Mouse (Mus musculus): ENCODE measurements around the gene Extl1.

Extl1 gene

DNA sequence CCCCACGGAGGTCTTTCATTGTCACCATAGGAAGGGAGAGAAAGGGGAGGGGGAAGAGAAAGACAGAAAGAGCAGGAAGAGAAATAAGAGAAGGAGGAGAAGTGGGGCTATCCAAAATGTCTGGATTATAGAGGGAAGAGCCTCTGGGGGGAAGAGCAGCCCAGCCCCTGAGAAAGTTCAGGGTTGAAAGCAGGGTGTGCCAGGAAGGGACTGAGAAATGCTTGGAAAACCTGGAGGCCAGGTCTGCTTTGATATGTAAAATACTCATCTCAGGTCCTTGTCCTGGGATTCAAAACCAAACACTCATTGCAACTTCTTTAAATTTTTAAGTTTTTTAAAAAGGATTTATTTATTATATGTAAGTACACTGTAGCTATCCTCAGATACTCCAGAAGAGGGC lies 8.0 kb upstream of the Extl1 start:
- no peak for DNase-seq (ENCODE audit: low spot score)

DNA sequence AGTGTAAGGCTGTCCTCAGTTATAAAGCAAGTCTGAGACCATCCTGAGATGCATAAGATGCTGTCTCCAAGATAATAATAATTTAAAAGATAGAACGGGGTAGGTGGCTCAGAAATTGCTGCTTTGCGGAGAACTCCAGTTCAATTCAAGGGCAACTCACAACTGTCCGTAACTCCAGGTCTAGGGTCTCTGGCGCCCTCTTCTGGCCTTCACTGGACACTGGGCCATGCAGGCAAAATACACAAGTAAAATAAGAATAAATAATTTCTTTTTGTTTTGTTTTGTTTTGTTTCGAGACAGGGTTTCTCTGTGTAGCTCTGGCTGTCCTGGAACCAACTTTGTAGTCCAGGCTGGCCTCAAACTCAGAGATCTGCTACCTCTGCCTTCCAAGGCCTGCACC lies 4.7 kb upstream of the Extl1 start:
- no peak for DNase-seq (ENCODE audit: low spot score)

DNA sequence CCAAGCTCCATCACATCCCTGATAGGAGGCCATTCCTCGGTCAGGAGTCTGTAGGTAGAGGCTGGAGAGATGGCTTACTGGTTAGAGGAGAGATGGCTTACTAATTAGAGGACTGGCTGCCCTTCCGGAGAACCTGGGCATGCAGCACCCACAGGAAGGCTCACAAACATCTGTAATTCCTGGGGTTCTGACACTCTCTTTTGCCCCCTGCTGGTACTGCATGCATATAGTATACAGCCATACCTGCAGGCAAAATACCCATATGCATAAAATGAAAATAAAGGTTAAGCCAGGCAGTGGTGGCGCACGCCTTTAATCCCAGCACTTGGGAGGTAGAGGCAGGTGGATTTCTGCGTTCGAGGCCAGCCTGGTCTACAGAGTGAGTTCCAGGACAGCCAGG lies 3.6 kb upstream of the Extl1 start:
- DNase-seq (ENCODE audit: low spot score): no peak

DNA sequence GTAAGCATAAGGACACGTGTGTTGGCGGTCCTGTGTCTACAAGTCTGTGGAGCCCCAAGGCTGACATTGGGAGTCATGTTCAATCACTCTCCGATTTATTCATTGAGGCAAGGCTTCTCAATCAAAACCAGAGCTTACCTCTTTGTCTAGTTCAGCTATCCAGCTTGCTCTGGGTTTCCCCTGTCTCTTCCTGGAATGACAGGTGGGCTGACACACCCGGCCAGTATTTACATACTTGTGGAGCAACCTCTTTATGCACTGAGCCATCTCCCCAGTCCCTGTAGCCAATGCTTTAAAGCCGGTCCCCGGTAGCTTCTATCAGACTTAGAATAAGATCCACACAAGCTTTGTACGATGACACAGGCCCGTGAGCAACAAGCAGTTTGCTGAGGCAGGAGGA lies 4.1 kb downstream of the Extl1 start:
- DNase-seq (ENCODE audit: low spot score): no peak

DNA sequence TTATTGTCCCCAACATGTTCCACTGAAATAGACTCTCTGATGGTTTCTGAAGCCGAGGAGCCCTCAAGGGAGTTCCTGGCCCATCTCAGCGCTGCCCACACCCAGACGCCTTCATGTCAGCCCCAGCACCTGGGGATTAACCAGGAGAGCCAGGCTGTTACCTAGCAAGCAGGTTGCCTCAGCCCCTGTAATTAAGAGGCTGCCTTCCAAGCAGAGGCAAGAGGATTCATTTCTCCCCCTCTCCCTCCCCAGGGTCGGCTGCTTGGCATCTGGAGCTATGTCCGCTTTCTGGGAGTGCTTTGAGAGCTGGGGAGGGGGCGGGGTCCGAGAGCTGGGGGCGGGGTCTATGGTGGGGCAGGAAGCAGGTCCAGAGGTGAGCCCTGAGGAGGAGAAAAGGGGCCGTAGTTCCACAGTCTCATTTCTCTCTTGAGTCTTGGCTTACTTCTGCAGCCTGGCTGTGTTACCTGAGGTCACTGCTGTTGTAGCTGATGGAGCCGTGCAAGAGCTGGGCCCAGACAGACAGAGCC lies 5.5 kb downstream of the Extl1 start:
- no peak for DNase-seq (ENCODE audit: low spot score)

DNA sequence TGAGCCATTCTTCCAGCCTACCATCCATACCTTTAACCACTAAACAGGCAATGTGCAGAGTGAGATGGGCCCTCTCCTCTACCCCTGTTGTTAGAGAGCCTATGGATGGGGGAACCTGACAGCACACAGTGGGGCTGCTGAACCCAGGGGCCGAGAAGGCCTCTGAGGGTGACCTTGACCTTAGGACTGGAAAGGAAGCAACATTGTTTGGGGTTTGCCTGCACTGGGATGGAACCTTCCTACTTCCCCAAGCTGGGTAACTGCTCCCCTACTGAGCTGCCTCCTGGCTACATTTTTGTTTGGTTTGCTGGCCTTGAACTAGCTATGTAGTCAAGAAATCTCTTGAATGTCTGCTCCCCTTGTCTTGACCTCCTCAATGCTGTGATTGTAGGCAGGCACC lies 9.3 kb downstream of the Extl1 start:
- no peak for DNase-seq (ENCODE audit: low spot score)

DNA sequence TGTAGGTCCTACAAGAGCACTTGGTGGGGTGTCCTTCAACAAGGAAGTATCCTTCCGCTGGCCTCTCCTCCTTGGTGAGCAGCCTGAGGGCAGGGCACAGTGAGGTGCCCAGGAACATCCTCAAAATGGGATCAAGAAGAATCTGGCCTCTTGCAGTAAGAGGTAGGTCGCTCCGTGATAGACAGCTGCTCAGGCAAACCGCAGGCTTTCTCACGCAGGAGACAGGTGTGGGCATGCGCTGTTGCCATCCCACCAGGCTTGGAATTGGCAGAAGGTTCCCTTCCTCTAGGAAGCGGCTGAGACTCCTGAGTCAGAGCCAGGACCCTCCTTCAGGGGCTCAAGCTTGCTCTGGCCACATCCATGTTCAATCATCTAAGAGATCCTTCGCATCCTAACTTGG lies 10.4 kb downstream of the Extl1 start:
- DNase-seq (ENCODE audit: low spot score): no peak

DNA sequence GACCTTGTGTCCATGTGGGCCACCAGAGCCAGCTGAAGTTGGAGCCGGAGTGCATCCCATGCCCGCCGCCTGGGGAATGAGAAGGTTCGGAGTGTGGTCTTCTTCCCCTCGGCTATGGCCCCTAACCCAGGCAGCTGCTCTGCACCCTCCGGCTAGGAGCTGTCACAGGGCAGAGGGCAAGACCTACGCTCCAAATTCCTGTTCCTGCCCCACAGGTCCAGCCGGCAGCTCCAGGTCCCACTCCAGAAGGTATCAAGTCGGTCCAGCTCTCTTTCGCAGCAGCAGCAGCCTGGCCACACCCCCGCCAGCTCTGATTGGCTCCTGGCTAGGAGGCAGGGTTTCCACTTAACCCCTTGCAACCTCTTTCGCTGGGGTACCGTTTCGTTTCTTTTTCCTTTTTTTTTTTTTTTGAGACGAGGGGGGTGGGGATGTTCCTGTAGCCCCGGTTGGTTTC lies 11.3 kb downstream of the Extl1 start:
- DNase-seq (ENCODE audit: low spot score): no peak

DNA sequence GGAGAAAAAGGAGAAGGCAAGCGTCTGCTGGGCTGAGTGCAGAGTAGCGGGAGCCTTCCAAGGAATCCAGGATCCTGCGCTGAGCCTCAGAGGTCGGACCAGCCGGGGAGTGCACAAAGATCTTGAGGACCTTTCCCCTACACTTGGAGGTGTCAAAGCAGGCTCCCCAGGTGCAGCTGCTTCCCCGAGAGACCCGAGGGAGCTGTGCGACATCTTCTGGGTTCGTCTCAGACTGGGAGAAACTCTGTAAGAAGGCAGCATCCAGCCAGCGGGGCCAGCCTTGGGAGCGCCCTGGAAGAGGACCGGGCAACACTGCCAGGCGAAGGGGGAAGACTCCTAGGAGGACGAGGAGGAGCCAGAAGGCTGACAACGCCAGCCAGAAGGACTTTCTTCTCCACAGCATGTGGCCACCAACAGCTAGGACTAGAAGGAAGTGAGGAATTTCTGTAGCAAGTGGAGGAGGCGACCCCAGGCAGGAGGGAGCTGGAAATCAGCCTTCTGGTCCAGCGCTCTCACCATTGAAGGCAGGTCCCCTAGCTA lies 12.3 kb downstream of the Extl1 start:
- DNase-seq (ENCODE audit: low spot score): no peak

DNA sequence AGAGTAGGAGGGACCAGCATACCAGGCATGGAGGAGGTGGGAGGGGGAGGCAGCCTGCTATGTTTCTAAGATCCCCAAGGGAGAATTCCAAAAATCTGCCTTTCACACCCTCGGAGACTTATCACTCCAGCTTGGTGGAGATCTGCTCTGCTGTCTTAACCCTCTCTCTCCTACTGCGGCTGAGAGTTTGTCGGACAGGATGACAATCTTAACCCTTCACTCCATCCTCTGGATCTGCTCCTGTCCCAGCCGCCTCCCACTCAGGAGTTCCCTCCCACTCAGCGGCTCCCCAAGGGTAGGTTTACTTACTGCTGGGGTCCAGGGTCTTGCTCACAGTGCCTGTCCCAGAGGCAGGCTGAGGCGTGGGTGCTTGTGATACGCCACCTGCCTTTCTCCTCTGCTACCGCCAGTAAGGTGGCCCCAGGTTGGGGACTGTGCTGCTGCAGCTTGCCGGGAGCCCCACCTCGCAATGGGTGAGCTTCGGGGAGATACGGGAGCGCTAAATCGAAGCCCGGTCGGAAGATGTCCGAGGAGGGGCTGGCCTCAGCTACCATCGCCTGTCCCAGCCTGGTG lies 12.9 kb downstream of the Extl1 start:
- no peak for DNase-seq (ENCODE audit: low spot score)

DNA sequence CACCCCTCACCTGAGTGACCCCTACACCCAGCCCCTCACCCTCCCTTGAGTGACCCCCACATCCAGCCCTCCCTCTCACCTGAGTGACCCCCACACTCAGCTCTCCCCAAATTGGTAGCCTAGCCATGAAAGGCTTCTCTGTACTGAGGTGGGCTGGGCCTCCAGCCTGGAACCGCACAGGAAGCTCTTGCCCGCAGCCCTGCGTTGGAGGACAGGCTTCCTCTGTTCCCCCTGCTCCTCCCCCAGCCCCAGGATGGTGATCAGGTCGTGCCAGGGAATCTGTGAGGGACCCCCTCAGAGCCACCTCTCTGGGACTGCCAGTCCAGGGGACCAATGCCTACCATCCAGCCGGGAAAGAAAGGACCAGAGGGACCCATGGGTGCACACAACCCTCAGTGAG lies 18.4 kb downstream of the Extl1 start:
- no peak for DNase-seq (ENCODE audit: low spot score)

DNA sequence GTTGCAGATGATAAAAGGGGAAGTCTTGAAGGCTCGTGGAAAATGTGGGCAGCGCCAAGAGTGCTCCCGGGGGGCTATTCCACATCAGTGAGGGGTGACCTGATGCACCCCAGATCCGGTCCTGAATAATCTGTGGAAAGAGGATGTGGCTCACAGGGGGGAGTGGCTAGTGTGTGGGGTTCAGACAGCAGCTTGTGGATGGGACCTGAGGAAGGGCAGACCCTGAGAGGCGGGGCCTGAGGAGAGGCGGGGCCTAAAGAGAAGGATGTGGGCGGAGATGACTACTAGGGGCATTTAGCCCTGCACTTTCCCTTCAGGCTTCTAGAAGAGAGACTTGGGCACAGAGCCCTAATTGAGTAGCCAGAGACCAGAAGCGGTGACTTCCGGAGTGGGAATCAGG lies 21.1 kb downstream of the Extl1 start:
- no peak for DNase-seq (ENCODE audit: low spot score)

DNA sequence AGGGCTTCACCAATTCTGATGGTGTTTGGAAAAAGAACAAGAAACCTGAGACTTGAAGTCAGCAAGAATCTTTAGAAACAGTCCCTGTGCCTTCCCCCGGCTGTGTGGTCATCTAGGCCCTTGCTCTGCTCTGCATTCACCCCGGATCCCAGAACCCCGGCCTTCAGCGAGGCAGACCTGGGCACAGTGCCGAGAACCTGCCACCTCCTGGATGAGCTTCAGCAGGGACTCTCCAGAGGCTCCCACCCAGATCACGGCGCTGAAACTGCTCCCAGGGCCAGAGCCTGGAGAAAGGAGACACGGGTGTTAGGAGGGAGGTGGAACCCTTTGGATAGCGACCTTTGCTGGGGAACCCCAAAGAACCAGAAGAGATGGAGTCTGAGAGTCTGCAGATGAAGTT lies 21.5 kb downstream of the Extl1 start:
- no peak for DNase-seq (ENCODE audit: low spot score)

DNA sequence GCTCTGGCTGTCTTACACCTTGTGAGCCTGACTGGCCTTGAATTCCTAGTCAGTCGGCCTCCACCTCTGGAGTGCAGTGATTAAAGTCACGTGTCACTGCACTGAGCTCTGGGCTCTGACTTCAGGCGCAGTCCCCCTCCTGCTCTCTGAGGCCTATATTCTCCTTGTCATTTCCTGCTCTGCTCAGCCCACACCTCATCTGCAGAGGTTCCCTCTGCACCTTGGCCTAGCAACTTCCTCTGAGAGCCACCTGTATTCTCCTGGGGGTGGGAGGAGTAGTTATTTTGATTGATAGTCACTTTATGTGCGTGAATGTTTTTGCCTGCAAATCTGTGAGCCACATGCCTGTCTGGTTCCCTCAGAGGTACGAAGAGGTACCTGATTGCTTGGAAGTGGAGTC lies 22.4 kb downstream of the Extl1 start:
- DNase-seq (ENCODE audit: low spot score): no peak

DNA sequence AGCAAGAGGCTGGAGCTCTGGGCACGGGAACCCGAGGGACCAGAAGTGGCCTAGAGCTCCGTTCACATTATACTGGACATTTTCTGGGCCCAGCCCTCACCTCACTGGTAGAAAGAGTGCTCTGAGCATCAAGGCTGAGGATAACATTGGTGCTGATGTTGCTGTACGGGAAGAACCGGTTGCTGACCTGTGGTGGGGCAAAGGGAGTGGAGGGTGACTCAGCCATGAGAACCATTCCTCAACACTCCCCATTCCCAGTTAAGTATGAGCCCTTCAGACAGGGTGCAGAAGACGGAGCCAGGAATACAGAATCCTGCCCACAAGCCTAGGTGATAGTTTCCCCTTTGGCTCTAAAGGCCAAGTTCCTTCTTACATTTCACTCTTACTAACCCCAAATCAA lies 24.0 kb downstream of the Extl1 start:
- DNase-seq (ENCODE audit: low spot score): no peak

DNA sequence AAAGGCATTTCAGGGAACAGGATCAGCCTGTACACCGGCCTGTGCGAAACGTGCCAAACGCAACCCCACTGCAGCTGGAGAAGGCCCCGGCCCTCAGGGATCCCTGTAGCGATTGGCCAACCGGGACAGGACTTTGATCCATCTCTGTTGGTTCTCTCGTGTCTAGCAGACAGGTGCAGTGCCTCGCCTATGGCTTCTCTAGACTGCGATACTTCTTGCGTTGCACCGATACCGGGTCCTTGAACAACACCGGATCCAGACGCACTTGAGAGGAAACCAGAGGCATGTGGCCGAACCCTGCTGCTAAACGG lies 26.2 kb downstream of the Extl1 start:
- no peak for DNase-seq (ENCODE audit: low spot score)

DNA sequence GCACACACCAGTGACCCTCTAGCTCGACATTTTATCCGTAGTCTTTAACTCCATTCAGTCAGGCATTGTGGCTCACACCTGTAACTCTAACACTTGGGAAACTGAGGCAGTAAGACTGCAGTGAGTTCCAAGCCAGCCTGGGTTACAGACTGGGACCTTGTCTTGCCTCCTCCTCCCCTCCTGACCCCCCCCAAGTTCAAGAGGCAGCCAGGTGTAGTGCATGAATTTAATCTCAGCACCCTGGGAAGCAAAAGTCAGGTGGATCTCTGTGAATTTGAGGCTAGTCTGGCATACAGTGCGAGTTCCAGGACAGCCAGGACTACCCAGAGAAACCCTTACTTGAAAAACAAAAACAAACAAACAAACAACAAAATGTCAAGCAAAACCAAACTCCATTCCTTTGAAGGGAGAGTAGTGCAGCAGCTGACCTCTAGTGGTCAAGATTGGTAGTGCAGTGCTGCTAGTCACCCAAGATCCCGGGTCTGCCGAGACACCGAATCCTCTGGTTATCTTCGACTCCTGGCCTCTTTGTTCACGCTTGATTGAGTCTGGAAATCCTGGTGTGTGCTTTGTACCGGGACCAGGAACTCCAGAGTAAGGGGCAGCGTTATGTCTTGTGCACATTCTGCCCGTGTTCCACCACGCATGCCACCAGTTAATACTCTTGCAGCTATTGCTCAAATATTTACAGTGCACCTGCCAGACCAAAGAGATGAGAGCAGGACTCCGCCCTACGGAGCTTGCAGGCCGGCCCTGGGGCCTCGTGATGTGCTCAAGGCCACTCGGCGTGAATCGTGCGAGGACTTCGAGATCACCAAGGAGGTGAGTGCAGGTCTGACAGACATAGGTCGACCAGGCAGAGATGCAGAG lies 26.8 kb downstream of the Extl1 start:
- peak; percentile 69 for DNase-seq (ENCODE audit: low spot score)

DNA sequence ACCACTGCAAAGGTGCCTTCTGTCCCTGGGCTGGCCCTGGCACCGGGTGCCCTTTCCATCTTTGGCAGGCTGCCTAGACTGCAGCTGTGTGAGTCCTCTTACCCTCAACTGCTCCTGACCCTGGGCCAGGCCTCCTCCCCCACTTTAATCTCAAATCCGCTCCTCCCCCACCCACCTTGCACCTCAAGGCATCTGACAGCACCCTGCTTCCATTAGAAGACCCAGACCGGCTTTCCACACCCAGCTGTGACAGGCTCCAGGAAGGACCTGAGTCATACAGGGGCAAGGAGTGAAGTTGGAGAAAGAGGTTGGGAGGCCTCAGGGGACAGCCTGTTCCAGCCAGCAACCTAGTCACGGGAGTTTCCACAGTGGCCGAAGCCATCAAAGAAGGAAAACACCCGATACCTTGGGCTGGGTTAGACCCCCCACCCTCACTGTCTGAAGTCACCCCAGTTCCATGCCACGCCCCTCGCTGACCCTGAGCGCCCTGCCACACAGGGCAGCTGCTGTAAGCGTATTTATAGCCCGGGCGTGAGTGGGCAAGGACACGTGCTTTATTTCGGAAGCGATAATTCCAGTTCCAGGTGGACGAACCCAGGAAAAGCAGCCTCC lies 27.7 kb downstream of the Extl1 start:
- DNase-seq (ENCODE audit: low spot score): no peak

DNA sequence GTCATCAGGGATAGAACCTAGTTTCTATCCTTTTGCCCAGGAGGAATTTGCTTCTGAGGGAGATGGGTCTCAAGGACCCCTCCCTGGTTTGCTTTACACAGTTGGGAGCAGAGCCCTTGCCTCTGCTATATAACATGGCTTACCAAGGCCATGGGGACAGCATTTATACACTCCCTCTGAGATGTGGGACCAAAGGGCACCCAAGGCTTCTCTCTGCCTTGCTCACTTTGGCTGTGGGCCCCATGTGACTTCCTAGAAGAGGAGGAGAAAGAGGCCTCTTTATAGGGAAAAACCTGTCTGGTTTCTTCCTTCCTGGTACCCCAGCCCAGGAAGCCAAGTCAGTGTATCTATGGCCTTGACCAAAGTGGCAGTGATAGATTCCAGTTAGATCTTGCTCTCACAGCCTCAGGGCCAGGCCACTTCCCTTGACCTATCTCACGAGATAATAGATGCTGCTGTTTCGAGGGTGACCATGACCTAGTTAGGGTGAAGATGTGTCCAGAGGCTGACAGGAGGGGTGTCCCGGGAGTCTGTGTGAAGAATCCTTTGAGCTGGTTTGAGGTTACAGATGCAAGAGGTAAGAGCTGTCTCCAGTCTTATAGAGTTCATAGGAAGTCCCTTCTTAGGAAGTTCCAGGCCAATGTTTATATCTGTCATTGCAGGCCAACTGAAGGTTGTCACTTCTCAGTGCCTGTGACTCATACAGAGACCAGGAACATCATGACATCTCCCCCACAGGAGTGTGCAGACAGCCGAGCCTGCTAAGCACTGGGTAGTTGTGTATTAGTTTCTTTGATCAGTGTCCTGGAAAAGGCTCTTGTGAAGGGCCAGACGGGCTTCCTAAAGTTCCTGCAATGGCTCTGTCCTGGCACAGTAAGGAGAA lies 29.9 kb downstream of the Extl1 start:
- no peak for DNase-seq (ENCODE audit: low spot score)

DNA sequence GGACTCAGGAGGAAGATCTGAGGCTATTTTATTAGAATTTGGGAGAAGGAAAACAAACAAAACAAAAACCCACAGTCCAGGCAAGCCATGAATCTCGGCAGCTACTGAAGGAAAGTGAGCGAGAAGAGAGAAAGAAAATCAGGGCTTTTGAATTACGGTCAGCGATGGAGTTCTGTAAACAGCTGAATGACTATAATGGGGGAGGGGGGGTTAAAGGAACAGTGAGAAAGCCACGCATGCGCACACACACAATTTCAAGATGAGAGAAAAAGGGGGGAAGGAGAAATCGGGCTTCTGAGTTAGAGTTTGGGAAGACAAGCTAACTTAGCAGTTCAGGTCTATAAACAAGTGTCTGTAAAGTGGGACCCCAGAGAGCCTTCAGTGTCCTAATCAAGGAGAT lies 30.7 kb downstream of the Extl1 start:
- no peak for DNase-seq (ENCODE audit: low spot score)

DNA sequence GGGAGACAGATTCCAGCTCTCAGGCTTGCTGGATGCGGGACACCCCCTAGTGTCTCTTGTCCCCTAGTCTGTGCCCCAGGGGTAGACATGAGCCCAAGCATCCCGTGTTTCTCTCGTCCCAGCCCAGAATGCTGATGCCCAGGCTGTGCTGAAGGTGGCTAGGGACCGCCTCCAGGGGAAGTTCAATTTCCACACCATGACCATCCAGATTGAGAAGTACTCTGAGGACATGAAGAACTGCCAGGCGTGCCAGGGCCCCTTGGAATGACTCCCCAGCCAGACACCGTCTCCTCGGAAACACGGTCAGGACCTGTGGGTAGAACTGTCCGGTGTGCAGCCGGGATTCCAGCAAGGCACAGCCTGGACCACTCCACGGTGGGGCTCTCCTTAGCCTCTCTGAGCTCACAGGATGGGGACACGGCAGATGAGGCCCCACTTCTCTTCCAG lies 31.4 kb downstream of the Extl1 start:
- DNase-seq (ENCODE audit: low spot score): no peak

All from layer of hippocampus, adult 9-10 months (tissue).